Comparison of ENCODE assay signal across 10 mouse cellular contexts in the genomic region with DNA sequence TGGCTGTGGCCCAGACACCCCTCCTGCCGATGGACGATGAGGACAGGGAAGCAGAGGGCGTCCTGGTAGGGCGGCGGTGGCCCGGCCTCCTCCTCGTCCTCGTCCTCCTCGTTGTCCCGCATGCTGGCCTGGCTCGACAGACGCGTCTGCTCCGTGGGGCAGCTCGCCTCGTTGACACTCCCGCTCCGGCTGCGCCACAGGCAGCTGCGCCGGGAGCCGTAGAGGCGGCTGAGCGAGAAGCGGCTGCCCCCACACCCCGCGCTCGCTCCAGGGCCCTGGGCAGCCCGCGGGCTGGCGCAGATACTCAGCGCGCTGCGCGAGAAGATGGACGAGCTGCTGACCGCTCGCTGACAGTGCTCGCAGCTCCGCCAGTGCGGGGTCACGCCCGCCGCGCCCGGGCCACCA. TPM values are rescaled to one million over a fixed set of nuclear protein-coding genes. Genes with fewer than 3 reads are reported as not detected.
DNase-seq lines count a peak whose midpoint lies in the region; ATAC-seq and TF ChIP-seq lines count a peak whose summit lies in the region.
"Had no signal": no experiment of that assay in that cellular context is flagged by ENCODE, and none has a peak within 500 bp of the region (broad histone marks: within the 10 kb centered on the region; RNA-seq: fewer than 3 reads in every experiment).

No protein-coding gene starts in this region.

- peaks cover 28% of the 10 kb centered on the region for H3K4me1 ChIP-seq in kidney, embryonic 15.5 days
- no peaks in the 10 kb centered on the region for H3K4me1 ChIP-seq in brown adipose tissue, adult 24 weeks (ENCODE audit: control insufficient read depth, insufficient read depth, insufficient read length, low read length)
- H3K4me1 ChIP-seq in forebrain, embryonic 11.5 days (replicated peaks; ENCODE audit: control insufficient read depth, insufficient read depth, low read length) = peaks cover 21% of the 10 kb centered on the region
- H3K4me1 ChIP-seq in liver, embryonic 12.5 days = peaks cover 25% of the 10 kb centered on the region
- no peaks in the 10 kb centered on the region for H3K4me1 ChIP-seq in kidney, adult 2 months (ENCODE audit: control insufficient read depth, insufficient read depth, low read length)

- DNase-seq in kidney, postnatal 36 days = no peak
- DNase-seq in forebrain, embryonic 11.5 days (ENCODE audit: low spot score) = no peak
- no peak for DNase-seq in ovary, adult 18-20 months (ENCODE audit: low spot score)
- DNase-seq in kidney, adult 2 months = no peak

- TF ChIP-seq CTCF in kidney, adult 2 months (conservative IDR thresholded peaks at IDR 0.05; ENCODE audit: insufficient read depth, insufficient read length, low read depth, low read length) = no peak

- H3K27me3 ChIP-seq in kidney, embryonic 15.5 days = peaks cover 92% of the 10 kb centered on the region
- peaks cover 45% of the 10 kb centered on the region for H3K27me3 ChIP-seq in forebrain, embryonic 11.5 days (ENCODE audit: control insufficient read depth, insufficient read depth, low read length)
- peaks cover 100% of the 10 kb centered on the region for H3K27me3 ChIP-seq in liver, embryonic 12.5 days (replicated peaks)
- peaks cover 5% of the 10 kb centered on the region for H3K27me3 ChIP-seq in kidney, adult 2 months (replicated peaks; ENCODE audit: control insufficient read depth, insufficient read depth, low read length)

- no peak for TF ChIP-seq POLR2A in kidney, adult 2 months (IDR thresholded peaks at IDR 0.05; ENCODE audit: low read depth, low read length)

- H3K27ac ChIP-seq in kidney, embryonic 15.5 days = no peak overlapping the region
- no peak overlapping the region for H3K27ac ChIP-seq in brown adipose tissue, adult 24 weeks (replicated peaks; ENCODE audit: low read depth, low read length)
- no peak overlapping the region for H3K27ac ChIP-seq in forebrain, embryonic 11.5 days (ENCODE audit: low read depth, low read length)
- H3K27ac ChIP-seq in liver, embryonic 12.5 days = no peak overlapping the region
- H3K27ac ChIP-seq in kidney, adult 2 months (ENCODE audit: insufficient read depth, low read depth, low read length) = no peak overlapping the region

- H3K9ac ChIP-seq in kidney, embryonic 15.5 days = 0 out of 2 replicates have a peak overlapping the region, but pooled peaks have one; percentile 5
- H3K9ac ChIP-seq in forebrain, embryonic 11.5 days (ENCODE audit: low read length) = peak overlapping the region; percentile 23
- H3K9ac ChIP-seq in liver, embryonic 12.5 days = no peak overlapping the region

- H3K9me3 ChIP-seq in kidney, embryonic 15.5 days (replicated peaks) = no peaks in the 10 kb centered on the region
- no peaks in the 10 kb centered on the region for H3K9me3 ChIP-seq in forebrain, embryonic 11.5 days (ENCODE audit: control insufficient read depth, low read length)
- H3K9me3 ChIP-seq in liver, embryonic 12.5 days (replicated peaks) = no peaks in the 10 kb centered on the region

- ATAC-seq in kidney, embryonic 15.5 days (replicated peaks; ENCODE audit: low FRiP score) = no peak
- no peak for ATAC-seq in forebrain, embryonic 11.5 days (replicated peaks; ENCODE audit: low FRiP score)
- no peak for ATAC-seq in liver, embryonic 12.5 days
- ATAC-seq in frontal cortex, adult (ENCODE audit: low TSS enrichment) = no peak
- ATAC-seq: Patski had no signal

- no peaks in the 10 kb centered on the region for H3K36me3 ChIP-seq in kidney, embryonic 15.5 days
- no peaks in the 10 kb centered on the region for H3K36me3 ChIP-seq in forebrain, embryonic 11.5 days (ENCODE audit: control insufficient read depth, insufficient read depth, low read length)
- H3K36me3 ChIP-seq in liver, embryonic 12.5 days = no peaks in the 10 kb centered on the region
- no peaks in the 10 kb centered on the region for H3K36me3 ChIP-seq in kidney, adult 2 months (ENCODE audit: control insufficient read depth, insufficient read depth, low read length)

- peak overlapping the region; percentile 37 for H3K4me3 ChIP-seq in kidney, embryonic 15.5 days (replicated peaks)
- peak overlapping the region; percentile 28; the same call in 1 of the 2 replicates for H3K4me3 ChIP-seq in brown adipose tissue, adult 24 weeks (ENCODE audit: insufficient read depth, low read depth, low read length)
- peak overlapping the region; percentile 13; the same call in 1 of the 2 replicates for H3K4me3 ChIP-seq in forebrain, embryonic 11.5 days (ENCODE audit: low read depth, low read length)
- H3K4me3 ChIP-seq in liver, embryonic 12.5 days = peak overlapping the region; percentile 28
- no peak overlapping the region for H3K4me3 ChIP-seq in kidney, adult 2 months (ENCODE audit: insufficient read depth, low read depth, low read length)
- H3K4me3 ChIP-seq: myocyte had no signal

- 3% methylated on average over 46 of the region's 46 CpGs for WGBS in kidney, embryonic 15.5 days
- WGBS in forebrain, embryonic 11.5 days = 2% methylated on average over 46 of the region's 46 CpGs
- WGBS in liver, embryonic 12.5 days (ENCODE audit: insufficient replicate concordance) = 6% methylated on average over 46 of the region's 46 CpGs
- 8% methylated on average over 46 of the region's 46 CpGs for WGBS in kidney, adult 2 months

- H3K4me2 ChIP-seq in kidney, embryonic 15.5 days = peak overlapping the region; percentile 64
- peak overlapping the region; percentile 42 for H3K4me2 ChIP-seq in forebrain, embryonic 11.5 days (ENCODE audit: low read depth, low read length, severe bottlenecking)
- H3K4me2 ChIP-seq in liver, embryonic 12.5 days = peak overlapping the region; percentile 46

RNA-seq across cellular contexts. Expression of a gene that starts 4.6 kb away (rescaled TPM):
- 3.1 and 3.4 TPM in 2 replicates for polyA plus RNA-seq in kidney, embryonic 15.5 days (2015; fragmentation: Nextera tagmentation; extraction: Ambion mirVana)
- not detected in 2 replicates for polyA plus RNA-seq in brown adipose tissue, adult 24 weeks (2012; ENCODE audit: insufficient read depth, insufficient read length, missing spikeins)
- polyA plus RNA-seq in forebrain, embryonic 11.5 days (2014; fragmentation: Nextera tagmentation; extraction: Ambion mirVana) = 8.2 and 9.1 TPM in 2 replicates
- 0.30 and 0.31 TPM in 2 replicates for polyA plus RNA-seq in liver, embryonic 12.5 days (2016; fragmentation: Nextera tagmentation; extraction: Ambion mirVana)
- polyA plus RNA-seq in kidney, adult 2 months (2012; rRNA removed) = 1.9 and 2.1 TPM in 2 replicates

RNA-seq across cellular contexts. Expression of a gene that starts 10.6 kb away (rescaled TPM):
- polyA plus RNA-seq in kidney, embryonic 15.5 days (2015; fragmentation: Nextera tagmentation; extraction: Ambion mirVana) = 5.3 and 5.7 TPM in 2 replicates
- polyA plus RNA-seq in brown adipose tissue, adult 24 weeks (2012; ENCODE audit: insufficient read depth, insufficient read length, missing spikeins) = 1.4 and 1.6 TPM in 2 replicates
- 5.9 and 6.0 TPM in 2 replicates for polyA plus RNA-seq in forebrain, embryonic 11.5 days (2014; fragmentation: Nextera tagmentation; extraction: Ambion mirVana)
- 2.0 TPM in 2 replicates for polyA plus RNA-seq in liver, embryonic 12.5 days (2016; fragmentation: Nextera tagmentation; extraction: Ambion mirVana)
- 4.3 and 5.8 TPM in 2 replicates for polyA plus RNA-seq in kidney, adult 2 months (2012; rRNA removed)

RNA-seq across cellular contexts. Expression of a gene that starts 18.8 kb away (rescaled TPM):
- 142 TPM in 2 replicates for polyA plus RNA-seq in kidney, embryonic 15.5 days (2015; fragmentation: Nextera tagmentation; extraction: Ambion mirVana)
- 17.0 and 36.4 TPM in 2 replicates for polyA plus RNA-seq in brown adipose tissue, adult 24 weeks (2012; ENCODE audit: insufficient read depth, insufficient read length, missing spikeins)
- polyA plus RNA-seq in forebrain, embryonic 11.5 days (2014; fragmentation: Nextera tagmentation; extraction: Ambion mirVana) = 103 and 105 TPM in 2 replicates
- polyA plus RNA-seq in liver, embryonic 12.5 days (2016; fragmentation: Nextera tagmentation; extraction: Ambion mirVana) = 69.1 and 72.5 TPM in 2 replicates
- polyA plus RNA-seq in kidney, adult 2 months (2012; rRNA removed) = 75.5 and 96.1 TPM in 2 replicates

RNA-seq across cellular contexts. Expression of a gene that starts 21.6 kb away (rescaled TPM):
- 0.14 and 0.22 TPM in 2 replicates for polyA plus RNA-seq in kidney, embryonic 15.5 days (2015; fragmentation: Nextera tagmentation; extraction: Ambion mirVana)
- polyA plus RNA-seq in brown adipose tissue, adult 24 weeks (2012; ENCODE audit: insufficient read depth, insufficient read length, missing spikeins) = not detected in 2 replicates
- 0.95 and 2.0 TPM in 2 replicates for polyA plus RNA-seq in forebrain, embryonic 11.5 days (2014; fragmentation: Nextera tagmentation; extraction: Ambion mirVana)
- 0.08 and 0.14 TPM in 2 replicates for polyA plus RNA-seq in liver, embryonic 12.5 days (2016; fragmentation: Nextera tagmentation; extraction: Ambion mirVana)
- polyA plus RNA-seq in kidney, adult 2 months (2012; rRNA removed) = 0.08 and 0.09 TPM in 2 replicates
- polyA plus RNA-seq: myocyte, Patski had no signal

RNA-seq across cellular contexts. Expression of a gene that starts 28.2 kb away (rescaled TPM):
- polyA plus RNA-seq in kidney, embryonic 15.5 days (2015; fragmentation: Nextera tagmentation; extraction: Ambion mirVana) = 1,881 and 1,940 TPM in 2 replicates
- polyA plus RNA-seq in brown adipose tissue, adult 24 weeks (2012; ENCODE audit: insufficient read depth, insufficient read length, missing spikeins) = 869 and 998 TPM in 2 replicates
- 1,787 and 1,872 TPM in 2 replicates for polyA plus RNA-seq in forebrain, embryonic 11.5 days (2014; fragmentation: Nextera tagmentation; extraction: Ambion mirVana)
- polyA plus RNA-seq in liver, embryonic 12.5 days (2016; fragmentation: Nextera tagmentation; extraction: Ambion mirVana) = 1,007 and 1,098 TPM in 2 replicates
- polyA plus RNA-seq in kidney, adult 2 months (2012; rRNA removed) = 369 and 408 TPM in 2 replicates
